Mouse (Mus musculus): ENCODE data around the gene Tc2n. TPM values are rescaled to one million over a fixed set of nuclear protein-coding genes. Genes with fewer than 3 reads are reported as not detected.
"Not testable (repeated sequence)": the region's sequence is repeated elsewhere in the genome, so short reads cannot be mapped to it uniquely, and the experiment has no call there.

Tc2n gene
- polyA plus RNA-seq, 1 experiment from 2014 or later = 0.58 TPM

GRCm38 (mm10) chr12:101699176-101699575 lies 19.1 kb downstream of the Tc2n start:
- no peak overlapping the region for H3K27ac ChIP-seq
- WGBS = 68% methylated on average over 3 of the region's 3 CpGs
- H3K36me3 ChIP-seq (ENCODE audit: insufficient read depth, low read length) = no peaks in the 10 kb centered on the region
- no peak for TF ChIP-seq CTCF (IDR thresholded peaks at IDR 0.05; ENCODE audit: low read depth)
- DNase-seq (ENCODE audit: low spot score) (no peak), ATAC-seq (replicated peaks; ENCODE audit: low FRiP score, low read depth) (no peak)
- H3K4me3 ChIP-seq (replicated peaks; ENCODE audit: low read depth, low read length) = no peak overlapping the region
- no peaks in the 10 kb centered on the region for H3K4me1 ChIP-seq (replicated peaks; ENCODE audit: insufficient read depth, low read length)
- H3K9ac ChIP-seq (ENCODE audit: low read depth, low read length) = no peak overlapping the region
- H3K4me2 ChIP-seq (ENCODE audit: low read length) = no peak overlapping the region
- H3K27me3 ChIP-seq (ENCODE audit: insufficient read depth, low read length) = no peaks in the 10 kb centered on the region
- H3K9me3 ChIP-seq (replicated peaks; ENCODE audit: low read length) = no peaks in the 10 kb centered on the region

GRCm38 (mm10) chr12:101696521-101696920 lies 21.8 kb downstream of the Tc2n start:
- no peak for TF ChIP-seq CTCF (IDR thresholded peaks at IDR 0.05; ENCODE audit: low read depth)
- H3K27me3 ChIP-seq (ENCODE audit: insufficient read depth, low read length) = no peaks in the 10 kb centered on the region
- no peak overlapping the region for H3K9ac ChIP-seq (ENCODE audit: low read depth, low read length)
- no peaks in the 10 kb centered on the region for H3K36me3 ChIP-seq (ENCODE audit: insufficient read depth, low read length)
- H3K4me1 ChIP-seq (replicated peaks; ENCODE audit: insufficient read depth, low read length) = no peaks in the 10 kb centered on the region
- ATAC-seq (replicated peaks; ENCODE audit: low FRiP score, low read depth) = no peak
- DNase-seq (ENCODE audit: low spot score) = no peak
- no peak overlapping the region for H3K4me3 ChIP-seq (replicated peaks; ENCODE audit: low read depth, low read length)
- no peaks in the 10 kb centered on the region for H3K9me3 ChIP-seq (replicated peaks; ENCODE audit: low read length)
- WGBS = 75% methylated on average over 1 of the region's 1 CpGs
- H3K27ac ChIP-seq = no peak overlapping the region
- H3K4me2 ChIP-seq (ENCODE audit: low read length) = no peak overlapping the region

GRCm38 (mm10) chr12:101680538-101680937 lies 37.8 kb downstream of the Tc2n start:
- Histone ChIP-seq H3K36me3 (ENCODE audit: insufficient read depth, low read length) (no peaks in the 10 kb centered on the region), H3K9ac (ENCODE audit: low read depth, low read length) (no peak overlapping the region), H3K4me3 (replicated peaks; ENCODE audit: low read depth, low read length) (no peak overlapping the region), H3K4me2 (ENCODE audit: low read length) (no peak overlapping the region), H3K27ac (no peak overlapping the region), H3K9me3 (replicated peaks; ENCODE audit: low read length) (no peaks in the 10 kb centered on the region), H3K27me3 (ENCODE audit: insufficient read depth, low read length) (no peaks in the 10 kb centered on the region), H3K4me1 (replicated peaks; ENCODE audit: insufficient read depth, low read length) (no peaks in the 10 kb centered on the region)
- no peak for TF ChIP-seq CTCF (IDR thresholded peaks at IDR 0.05; ENCODE audit: low read depth)
- no peak for DNase-seq (ENCODE audit: low spot score)
- no peak for ATAC-seq (replicated peaks; ENCODE audit: low FRiP score, low read depth)
- WGBS = 69% methylated on average over 2 of the region's 2 CpGs

GRCm38 (mm10) chr12:101667502-101667901 lies 50.8 kb downstream of the Tc2n start:
- H3K4me1 ChIP-seq (replicated peaks; ENCODE audit: insufficient read depth, low read length) = no peaks in the 10 kb centered on the region
- 92% methylated on average over 2 of the region's 2 CpGs for WGBS
- no peaks in the 10 kb centered on the region for H3K9me3 ChIP-seq (replicated peaks; ENCODE audit: low read length)
- H3K27me3 ChIP-seq (ENCODE audit: insufficient read depth, low read length) = no peaks in the 10 kb centered on the region
- no peak overlapping the region for H3K4me3 ChIP-seq (replicated peaks; ENCODE audit: low read depth, low read length)
- H3K36me3 ChIP-seq (ENCODE audit: insufficient read depth, low read length) = no peaks in the 10 kb centered on the region
- H3K27ac ChIP-seq = no peak overlapping the region
- no peak overlapping the region for H3K9ac ChIP-seq (ENCODE audit: low read depth, low read length)
- H3K4me2 ChIP-seq (ENCODE audit: low read length) = no peak overlapping the region
- TF ChIP-seq CTCF (IDR thresholded peaks at IDR 0.05; ENCODE audit: low read depth) = no peak
- DNase-seq (ENCODE audit: low spot score) = no peak
- no peak for ATAC-seq (replicated peaks; ENCODE audit: low FRiP score, low read depth)

- WGBS = 87% methylated on average over 1 of the region's 1 CpGs
- ATAC-seq (replicated peaks; ENCODE audit: low FRiP score, low read depth) = no peak
- no peaks in the 10 kb centered on the region for H3K4me1 ChIP-seq (replicated peaks; ENCODE audit: insufficient read depth, low read length)
These were observed 85.2 kb downstream of the Tc2n start for GRCm38 (mm10) chr12:101633137-101633536.

GRCm38 (mm10) chr12:101606622-101607021 lies 111.7 kb downstream of the Tc2n start:
- not testable (repeated sequence) for H3K4me2 ChIP-seq (ENCODE audit: low read length); H3K27ac ChIP-seq; H3K27me3 ChIP-seq (ENCODE audit: insufficient read depth, low read length); H3K9ac ChIP-seq (ENCODE audit: low read depth, low read length); H3K9me3 ChIP-seq (replicated peaks; ENCODE audit: low read length); H3K4me3 ChIP-seq (replicated peaks; ENCODE audit: low read depth, low read length); ATAC-seq (replicated peaks; ENCODE audit: low FRiP score, low read depth); H3K36me3 ChIP-seq (ENCODE audit: insufficient read depth, low read length); H3K4me1 ChIP-seq (replicated peaks; ENCODE audit: insufficient read depth, low read length)
- peak; percentile 5 for DNase-seq (ENCODE audit: low spot score)
- TF ChIP-seq CTCF (IDR thresholded peaks at IDR 0.05; ENCODE audit: low read depth) = peak; percentile 49

More at GRCm38 (mm10) chr12:101633137-101633536, 85.2 kb downstream of the Tc2n start:
- Histone ChIP-seq H3K27ac (no peak overlapping the region), H3K9ac (ENCODE audit: low read depth, low read length) (no peak overlapping the region), H3K36me3 (ENCODE audit: insufficient read depth, low read length) (no peaks in the 10 kb centered on the region), H3K4me2 (ENCODE audit: low read length) (no peak overlapping the region), H3K9me3 (replicated peaks; ENCODE audit: low read length) (no peaks in the 10 kb centered on the region), H3K27me3 (ENCODE audit: insufficient read depth, low read length) (no peaks in the 10 kb centered on the region), H3K4me3 (replicated peaks; ENCODE audit: low read depth, low read length) (no peak overlapping the region)
- TF ChIP-seq CTCF (IDR thresholded peaks at IDR 0.05; ENCODE audit: low read depth) = no peak
- no peak for DNase-seq (ENCODE audit: low spot score)

Other genes with a start within 250 kb of the Tc2n start
- gene Fbln5, start 100.5 kb upstream of the Tc2n start, polyA plus RNA-seq (2015; fragmentation: Nextera tagmentation; extraction: Ambion mirVana) = 162 and 187 TPM in 2 replicates
- 21.7 and 25.8 TPM in 2 replicates for gene Trip11, start 194.7 kb upstream of the Tc2n start, polyA plus RNA-seq (2015; fragmentation: Nextera tagmentation; extraction: Ambion mirVana)
- gene Atxn3, start 239.7 kb upstream of the Tc2n start, polyA plus RNA-seq (2015; fragmentation: Nextera tagmentation; extraction: Ambion mirVana) = 13.1 and 13.9 TPM in 2 replicates

Measured in kidney, postnatal 0 days (tissue).